Mouse (Mus musculus) C2C12 (cell line): ENCODE measurements around the gene Gpc5.

Experiments used
- CEBPB ChIP-seq: IDR thresholded peaks from one replicate; pipeline ENCODE4 v1.6.1; 2011; ENCODE audit warnings: low read depth, mild to moderate bottlenecking, control low read depth, moderate library complexity
- CTCF ChIP-seq: IDR thresholded peaks from one replicate; pipeline ENCODE4 v1.5.1; 2011; ENCODE audit not compliant: control insufficient read depth, insufficient read depth, insufficient read length
- MYOD1 ChIP-seq: IDR thresholded peaks from one replicate; pipeline ENCODE4 v1.6.1; 2011; ENCODE audit warnings: low read depth; ENCODE audit not compliant: control insufficient read depth, insufficient read length

DNA sequence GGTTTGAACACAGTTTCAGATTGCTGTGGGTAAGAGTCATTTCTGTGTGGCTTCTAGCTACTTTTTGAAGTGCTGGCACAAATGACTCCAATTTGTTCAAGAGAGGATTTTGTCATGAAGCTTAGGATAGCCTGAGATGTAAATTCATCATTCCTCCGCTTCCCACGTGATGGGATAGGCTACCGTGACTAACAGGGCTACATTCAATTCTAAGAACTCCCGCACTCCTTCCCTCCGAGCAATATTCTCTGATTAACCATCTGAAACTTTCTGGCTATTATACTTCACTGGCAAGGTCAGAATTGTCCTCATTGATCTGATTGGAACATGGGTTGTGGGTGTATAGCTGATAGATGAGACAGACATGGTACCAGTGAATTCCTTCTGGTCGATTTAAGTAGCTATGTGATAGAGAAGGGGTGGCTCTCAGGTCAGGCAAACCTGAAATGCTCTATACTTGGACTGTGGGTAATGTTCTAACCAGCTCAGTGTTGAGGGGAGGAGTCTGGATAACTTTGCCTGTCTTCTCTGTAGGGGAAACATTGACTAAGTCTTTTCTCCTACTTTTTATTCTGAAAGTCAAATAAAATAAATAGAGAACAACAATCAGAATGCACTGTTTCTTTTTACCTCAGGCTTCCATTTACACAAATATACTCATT lies 319.6 kb downstream of the Gpc5 start:
- TF ChIP-seq CEBPB, result no peak
- TF ChIP-seq CTCF, result no peak
- no peak for TF ChIP-seq MYOD1
